Mouse (Mus musculus) ES-E14 (cell line): ENCODE data around the gene Sema6d.

Experiments used
- CHD2 ChIP-seq: IDR thresholded peaks from 2 replicates; pipeline ENCODE4 v1.6.1; 2014; ENCODE audit warnings: mild to moderate bottlenecking, low read depth, low read length, inconsistent platforms
- HCFC1 ChIP-seq: IDR thresholded peaks from 2 replicates; pipeline ENCODE4 v1.6.1; 2012; ENCODE audit warnings: low read length, inconsistent platforms, borderline replicate concordance; ENCODE audit not compliant: insufficient read depth
- ZNF384 ChIP-seq: IDR thresholded peaks from 2 replicates; pipeline ENCODE4 v1.6.1; 2012; ENCODE audit warnings: low read depth, low read length, inconsistent platforms

DNA sequence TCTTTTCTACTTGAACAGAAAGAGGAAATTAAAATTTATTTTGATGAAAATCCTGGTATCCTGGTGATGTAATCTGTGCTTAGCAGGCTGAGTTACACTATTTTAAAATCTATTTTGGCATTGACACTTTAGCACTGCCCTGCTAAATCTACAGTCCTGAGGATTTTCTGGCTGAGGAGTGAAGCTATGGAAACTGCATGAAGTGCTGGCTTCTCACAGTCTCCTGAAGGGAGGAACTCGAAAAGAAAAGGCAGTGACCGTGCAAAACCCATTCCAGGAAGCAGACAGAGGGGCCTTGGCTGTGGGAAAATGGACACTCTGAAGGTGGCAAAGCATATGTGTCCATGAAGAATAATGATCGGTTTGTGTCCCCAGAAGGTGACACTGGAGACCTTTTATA is 460.5 kb downstream of the Sema6d start:
- TF ChIP-seq ZNF384 (no peak), HCFC1 (no peak), CHD2 (no peak)
